Mouse (Mus musculus) kidney, postnatal 4 days (tissue): ENCODE measurements at regions not wholly inside any gene's neighbourhood (a gene's known extent, or its start where the extent isn't known, plus 50 kb on each side); places are given as distances from the start of the nearest gene placed in this dataset.

ENCODE experiments used
- DNase-seq, 2 experiments: peaks; one replicate each; pipeline ENCODE4 v3.0.0; 2021; ENCODE audit warnings: mixed read lengths in 2 of 2

- no peak for DNase-seq
Measured at GRCm38 (mm10) chr10:38147421-38147820, 674.2 kb downstream of the Rfpl4b start.

- no peak for DNase-seq
Measured at GRCm38 (mm10) chr10:38139196-38139595, 682.4 kb downstream of the Rfpl4b start.

- DNase-seq, result peak; percentile 31 to 41
Measured at GRCm38 (mm10) chr10:38121911-38122573, 699.5 kb downstream of the Rfpl4b start.

GRCm38 (mm10) chr10:38118601-38119000 is 703.0 kb downstream of the Rfpl4b start:
- peak in 1 of 2 experiments; percentile 5 for DNase-seq

- no peak for DNase-seq
Measured at GRCm38 (mm10) chr10:38116516-38116915, 705.1 kb downstream of the Rfpl4b start.

GRCm38 (mm10) chr10:38114194-38114593 is 707.4 kb downstream of the Rfpl4b start:
- no peak for DNase-seq

- no peak for DNase-seq
Measured at GRCm38 (mm10) chr10:38108591-38108990, 713.0 kb downstream of the Rfpl4b start.

GRCm38 (mm10) chr10:38103570-38103969 is 718.0 kb downstream of the Rfpl4b start:
- no peak for DNase-seq

- DNase-seq, result no peak
Measured at GRCm38 (mm10) chr10:38078521-38078920, 743.1 kb downstream of the Rfpl4b start.

GRCm38 (mm10) chr10:38072394-38072793 is 749.2 kb downstream of the Rfpl4b start:
- DNase-seq, result no peak

GRCm38 (mm10) chr10:38059050-38059449 is 762.5 kb downstream of the Rfpl4b start:
- no peak for DNase-seq

- no peak for DNase-seq
Measured at GRCm38 (mm10) chr10:38010452-38010851, 811.1 kb downstream of the Rfpl4b start.

- DNase-seq, result no peak
Measured at GRCm38 (mm10) chr10:37995691-37996445, 825.7 kb downstream of the Rfpl4b start.

- no peak for DNase-seq
Measured at GRCm38 (mm10) chr10:37988297-37989263, 833.0 kb downstream of the Rfpl4b start.

GRCm38 (mm10) chr10:37978899-37979539 is 840.3 kb upstream of the Marcks start:
- DNase-seq, result no peak

- DNase-seq, result no peak
Measured at GRCm38 (mm10) chr10:37960051-37960450, 821.3 kb upstream of the Marcks start.

- DNase-seq, result no peak
Measured at GRCm38 (mm10) chr10:37914780-37915179, 776.1 kb upstream of the Marcks start.

GRCm38 (mm10) chr10:37911669-37912068 is 772.9 kb upstream of the Marcks start:
- no peak for DNase-seq

GRCm38 (mm10) chr10:37908276-37908675 is 769.6 kb upstream of the Marcks start:
- DNase-seq, result no peak

- DNase-seq, result no peak
Measured at GRCm38 (mm10) chr10:37907731-37908130, 769.0 kb upstream of the Marcks start.

- DNase-seq, result peak; percentile 4 to 8
Measured at GRCm38 (mm10) chr10:37887961-37888360, 749.2 kb upstream of the Marcks start.

- no peak for DNase-seq
Measured at GRCm38 (mm10) chr10:37880841-37881240, 742.1 kb upstream of the Marcks start.

GRCm38 (mm10) chr10:37873925-37874324 is 735.2 kb upstream of the Marcks start:
- no peak for DNase-seq
